Mouse (Mus musculus) G1E-ER4 (cell line): ENCODE results near the gene Srsf5. TPM values are rescaled to one million over a fixed set of nuclear protein-coding genes. Genes with fewer than 3 reads are reported as not detected.

Experiments
- GATA1 ChIP-seq: IDR thresholded peaks from one replicate; pipeline ENCODE4 v1.8.0; 2012; ENCODE audit warnings: low read length, inconsistent platforms
- polyA plus RNA-seq: library from polyadenylated mRNA; stranded (reverse); fragments of >175 nt; gene quantifications from 2 replicates; pipeline ENCODE4 v1.2.3, GENCODE M21; 2012

Gene Srsf5
- polyA plus RNA-seq = 72.1 and 175 TPM in 2 replicates

DNA sequence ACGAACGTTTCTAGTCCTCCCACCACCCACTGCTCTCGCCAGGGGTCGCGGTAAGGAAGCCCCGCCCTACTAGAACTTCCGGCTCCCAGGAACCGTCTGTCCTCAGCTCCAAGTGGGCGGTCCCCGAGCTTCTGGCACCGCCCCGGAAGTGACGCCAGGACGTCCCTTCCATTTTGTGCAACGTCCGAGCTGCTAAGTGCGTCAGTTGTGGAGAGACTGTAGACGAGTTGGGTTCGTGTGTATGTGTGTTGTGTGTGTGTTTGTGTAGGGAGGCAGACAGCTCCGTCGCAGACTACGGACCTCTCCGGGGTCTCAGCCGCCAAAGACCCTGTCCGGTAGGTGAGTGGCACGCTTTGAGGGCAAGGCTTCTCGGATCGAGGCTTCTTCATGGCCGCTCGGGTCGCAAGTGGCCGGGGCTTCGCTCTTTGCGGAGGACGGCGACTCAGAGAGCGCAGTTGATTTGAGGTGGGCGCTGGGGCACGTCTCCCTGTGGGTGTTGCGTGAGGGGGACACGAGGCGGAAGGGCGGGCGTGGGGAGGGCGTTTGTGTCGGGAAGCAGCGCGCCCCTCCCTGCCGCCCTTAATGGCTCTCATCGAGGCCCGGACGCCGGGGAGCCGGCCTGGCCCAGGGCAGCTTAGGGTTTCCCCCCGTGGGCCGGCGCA is at the start of gene Srsf5:
Srsf5 (plus strand) TSS at position 171 of the 662 bp plus-strand sequence.
- no peak for TF ChIP-seq GATA1

- TF ChIP-seq GATA1 = no peak
Observed at GRCm38 (mm10) chr12:80909631-80910030, 35.7 kb upstream of the Srsf5 start.

DNA sequence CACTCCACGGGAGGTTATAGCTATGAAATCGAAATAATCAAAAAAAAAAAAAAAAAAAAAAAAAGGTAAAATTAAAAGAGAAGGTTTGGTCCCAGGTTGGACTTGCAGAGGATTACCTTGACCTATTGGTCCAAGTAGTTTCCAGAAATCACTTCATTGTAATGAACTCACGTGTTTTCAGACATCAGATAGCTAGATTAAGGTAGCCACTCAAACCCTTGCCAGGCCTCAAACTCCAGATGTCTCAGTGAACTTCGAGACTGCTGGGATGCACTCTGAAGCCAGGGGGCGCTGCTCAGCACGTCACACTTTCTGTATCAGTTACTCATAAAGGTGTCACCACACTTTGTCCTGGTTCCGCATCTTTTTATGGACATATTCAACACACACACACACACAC is 27.5 kb upstream of the Srsf5 start:
- no peak for TF ChIP-seq GATA1

DNA sequence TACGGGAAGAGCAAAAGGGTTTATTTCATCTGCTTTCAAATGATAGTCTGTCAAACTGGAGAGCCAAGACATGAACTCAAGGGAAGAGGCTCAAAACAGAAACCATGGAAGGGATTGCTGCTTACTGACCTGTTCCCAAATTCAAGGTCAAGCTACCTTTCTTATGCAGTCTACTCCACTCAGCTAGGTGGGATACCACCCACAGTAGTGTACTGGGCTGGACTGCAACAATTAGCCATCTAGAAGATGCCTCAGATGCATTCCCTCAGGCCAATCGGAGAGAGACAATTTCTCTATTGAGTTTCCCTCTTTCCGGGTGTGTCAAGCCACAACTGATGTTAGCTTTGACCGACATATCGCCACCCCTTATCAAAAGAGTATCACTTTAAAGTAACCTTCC is 24.0 kb upstream of the Srsf5 start:
- TF ChIP-seq GATA1 = no peak

DNA sequence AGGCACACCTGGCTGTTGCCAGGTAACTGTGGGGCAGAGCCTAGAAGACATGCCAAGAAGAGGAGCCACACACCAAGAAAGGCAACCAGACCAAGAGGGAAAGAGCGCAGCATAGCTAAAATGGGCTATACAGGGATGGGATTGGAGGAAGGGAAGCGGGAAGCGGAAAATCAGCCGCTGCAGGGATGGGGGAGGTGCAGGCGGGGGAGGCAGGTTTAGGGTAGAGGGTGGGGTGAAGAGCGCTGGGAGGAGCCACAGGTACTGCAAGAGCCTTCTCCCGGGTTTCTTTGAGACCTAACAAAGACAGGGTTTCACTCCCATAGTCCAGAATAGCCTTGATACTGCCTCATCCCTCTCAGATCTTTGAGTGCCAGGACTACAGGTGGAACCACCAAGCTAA is 22.4 kb upstream of the Srsf5 start:
- no peak for TF ChIP-seq GATA1

DNA sequence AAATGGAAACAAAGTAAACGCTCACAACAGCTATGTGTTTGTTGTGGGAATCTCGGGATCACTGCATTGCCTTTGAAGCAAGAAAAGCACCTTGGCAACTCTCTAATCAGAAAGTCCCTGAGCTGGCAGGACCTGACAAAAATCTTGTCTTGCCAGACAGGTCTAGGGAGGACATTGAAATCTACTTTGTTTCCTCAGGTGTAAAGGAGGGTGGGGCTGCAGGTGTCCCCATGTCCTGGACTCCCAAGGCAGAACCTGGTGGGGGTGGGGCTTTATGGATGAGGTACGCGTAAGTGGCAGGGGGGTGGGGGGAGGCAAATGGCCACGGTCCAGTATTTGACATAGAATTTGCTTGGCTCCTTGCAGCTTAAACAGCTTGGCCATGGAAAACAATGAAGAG is 21.7 kb upstream of the Srsf5 start:
- TF ChIP-seq GATA1 = no peak

DNA sequence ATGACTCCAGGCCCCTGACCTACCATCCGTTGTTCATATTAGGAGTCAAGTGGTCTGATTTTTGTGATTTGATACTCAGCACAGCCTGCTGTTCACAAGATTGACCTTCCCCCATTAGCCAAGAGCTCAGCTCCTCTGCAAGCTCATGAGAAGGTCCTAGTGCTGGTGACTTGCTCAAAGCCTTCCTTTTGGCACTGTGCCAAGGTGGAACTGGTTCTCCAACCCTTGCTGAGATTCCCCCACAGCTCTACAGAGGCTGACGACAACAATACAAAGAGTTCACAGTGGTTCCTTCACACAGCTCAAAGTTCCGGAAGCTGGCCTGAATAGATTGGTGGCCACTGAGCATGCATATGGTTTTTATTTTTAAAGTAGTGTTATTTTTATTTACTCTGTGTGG is 21.1 kb upstream of the Srsf5 start:
- TF ChIP-seq GATA1 = no peak

GRCm38 (mm10) chr12:80925919-80926318 is 19.4 kb upstream of the Srsf5 start:
- TF ChIP-seq GATA1 = no peak

- TF ChIP-seq GATA1 = peak; percentile 48
Observed at GRCm38 (mm10) chr12:80926550-80926949, 18.8 kb upstream of the Srsf5 start.

DNA sequence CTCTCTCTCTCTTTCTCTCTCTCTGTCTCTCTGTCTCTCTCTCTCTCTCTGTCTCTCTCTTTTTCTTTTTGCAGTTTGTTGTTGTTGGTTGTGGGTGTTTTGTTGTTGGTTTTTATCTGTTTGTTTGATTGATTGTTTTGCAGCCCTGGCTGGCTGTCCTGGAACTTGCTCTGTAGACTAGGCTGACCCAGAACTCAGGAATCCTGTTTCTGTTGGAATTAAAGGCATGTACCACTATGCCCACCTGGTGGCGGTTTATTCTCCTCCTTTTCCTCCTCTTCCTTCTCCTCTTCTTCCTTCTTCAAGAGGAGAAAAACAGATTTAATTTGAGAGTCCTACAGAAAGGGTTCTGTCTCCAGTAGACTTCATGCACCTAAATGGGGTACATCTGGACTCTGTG is 17.8 kb upstream of the Srsf5 start:
- no peak for TF ChIP-seq GATA1

- no peak for TF ChIP-seq GATA1
Observed at GRCm38 (mm10) chr12:80928881-80929280, 16.4 kb upstream of the Srsf5 start.

- TF ChIP-seq GATA1 = no peak
Observed at GRCm38 (mm10) chr12:80930141-80930540, 15.2 kb upstream of the Srsf5 start.

DNA sequence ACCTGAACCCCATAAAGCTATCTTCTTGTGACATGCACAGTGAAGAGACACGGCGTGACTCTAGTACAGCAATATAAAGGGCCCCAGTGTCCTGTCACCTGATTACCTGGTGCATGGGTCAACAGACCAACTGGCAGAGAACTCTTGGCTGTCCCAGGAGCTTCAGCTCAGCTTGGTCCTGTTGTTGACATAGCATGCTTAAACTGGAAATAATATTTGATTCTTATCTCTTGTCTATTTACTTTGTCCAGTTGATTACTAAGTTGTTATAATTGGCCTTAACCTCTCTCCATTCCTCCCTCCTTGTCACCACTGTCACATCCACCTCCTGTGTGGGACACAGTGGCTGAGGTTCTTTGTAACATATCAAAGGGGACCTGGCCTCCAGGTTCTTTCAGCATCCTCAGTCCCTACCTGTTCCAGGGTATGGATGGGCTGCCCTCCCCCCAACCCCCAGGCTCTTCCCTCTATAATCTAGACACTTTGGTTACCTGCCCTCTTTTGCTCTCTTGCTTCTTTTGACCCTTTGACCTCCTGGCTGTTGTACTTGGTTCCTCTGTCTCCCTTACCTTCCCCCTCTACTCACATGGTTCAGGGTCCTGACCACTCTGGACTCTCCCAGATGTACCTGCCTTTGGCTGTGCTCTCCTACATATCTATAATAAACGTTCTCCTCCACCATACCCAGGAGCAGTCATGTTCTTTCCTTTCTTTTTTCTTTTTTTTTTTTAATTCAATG is 13.7 kb upstream of the Srsf5 start:
- no peak for TF ChIP-seq GATA1

GRCm38 (mm10) chr12:80932865-80933264 is 12.4 kb upstream of the Srsf5 start:
- no peak for TF ChIP-seq GATA1

DNA sequence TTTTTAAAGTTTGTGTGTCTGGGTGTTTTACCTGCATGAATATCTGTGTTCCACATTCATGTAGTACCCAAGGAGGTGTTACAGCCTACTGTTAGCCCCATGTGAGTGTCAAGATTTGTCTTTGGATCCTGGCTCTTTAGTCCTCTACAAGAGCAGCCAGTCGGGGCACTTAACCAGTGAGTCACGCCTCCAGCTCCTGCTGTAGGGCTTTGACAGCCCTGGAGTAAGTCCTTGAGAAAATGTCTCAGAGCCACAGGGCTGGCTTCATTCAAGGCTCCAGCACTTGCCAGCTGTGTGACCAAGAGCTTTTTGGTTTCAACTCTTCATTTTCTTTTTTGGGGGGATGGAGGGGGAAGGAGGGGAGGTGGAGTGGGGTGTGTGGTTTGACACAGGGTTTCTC is 8.6 kb upstream of the Srsf5 start:
- TF ChIP-seq GATA1 = no peak

GRCm38 (mm10) chr12:80937331-80938029 is 7.8 kb upstream of the Srsf5 start:
- no peak for TF ChIP-seq GATA1
